Mouse (Mus musculus) hindbrain, embryonic 13.5 days (tissue): ENCODE measurements around the gene Olfr923. TPM values are rescaled to one million over a fixed set of nuclear protein-coding genes. Genes with fewer than 3 reads are reported as not detected.
"Not testable (repeated sequence)": the region's sequence is repeated elsewhere in the genome, so short reads cannot be mapped to it uniquely, and the experiment has no call there.

Source experiments
- ATAC-seq: fragments of 200-750 bp; cut with Nextera tagmentation; 2 replicates; pipeline ENCODE4 v1.8.0; 2017; ENCODE audit warnings: moderate TSS enrichment; ENCODE audit not compliant: low FRiP score
- H3K27ac ChIP-seq: fragments of 300-500 bp; sonication (generic); 2 replicates; pipeline ENCODE4 v1.5.1; 2015; ENCODE audit warnings: inconsistent platforms, mild to moderate bottlenecking, moderate library complexity
- H3K27me3 ChIP-seq: fragments of 300-500 bp; sonication (generic); 2 replicates; pipeline ENCODE4 v1.6.1; 2015; ENCODE audit warnings: mild to moderate bottlenecking, inconsistent platforms
- H3K36me3 ChIP-seq: fragments of 300-500 bp; sonication (generic); 2 replicates; pipeline ENCODE4 v1.6.1; 2015; ENCODE audit warnings: mild to moderate bottlenecking, inconsistent platforms
- H3K4me1 ChIP-seq: fragments of 300-500 bp; sonication (generic); replicated peaks from 2 replicates; pipeline ENCODE4 v1.6.1; 2015; ENCODE audit warnings: inconsistent platforms
- H3K4me2 ChIP-seq: fragments of 300-500 bp; sonication (generic); 2 replicates; pipeline ENCODE4 v1.6.1; 2015; ENCODE audit warnings: inconsistent platforms, mild to moderate bottlenecking, moderate library complexity
- H3K4me3 ChIP-seq: fragments of 300-500 bp; sonication (generic); 2 replicates; pipeline ENCODE4 v1.5.1; 2015; ENCODE audit warnings: mild to moderate bottlenecking, inconsistent platforms
- H3K9ac ChIP-seq: fragments of 300-500 bp; sonication (generic); 2 replicates; pipeline ENCODE4 v1.6.1; 2015; ENCODE audit warnings: mild to moderate bottlenecking, inconsistent platforms
- H3K9me3 ChIP-seq: fragments of 300-500 bp; sonication (generic); 2 replicates; pipeline ENCODE4 v1.6.1; 2016; ENCODE audit warnings: inconsistent platforms
- WGBS: fragments of 180-500 bp; shearing (Covaris S2); methylation state at CpG from one replicate; pipeline ENCODE4 v1.1.7; 2015; 5-methylcytosine and 5-hydroxymethylcytosine counted together
- polyA plus RNA-seq: library from polyadenylated mRNA; unstranded; fragments of >200 nt; fragmentation: Nextera tagmentation; extraction: Ambion mirVana; gene quantifications from 2 replicates; pipeline ENCODE4 v1.2.1, GENCODE M21; 2015

The Olfr923 gene
- not detected in 2 replicates for polyA plus RNA-seq

- Histone ChIP-seq H3K4me2 (no peak within 1 kb of the TSS), H3K27me3 (no peaks in the 10 kb centered on the region), H3K9ac (no peak within 1 kb of the TSS), H3K36me3 (no peaks in the 10 kb centered on the region), H3K4me3 (no peak within 1 kb of the TSS), H3K9me3 (no peaks in the 10 kb centered on the region), H3K27ac (no peak within 1 kb of the TSS), H3K4me1 (no peaks in the 10 kb centered on the region)
- no peak for ATAC-seq
- 87% methylated on average over 1 of the region's 1 CpGs for WGBS
These were observed at the start of gene Olfr923 for GRCm38 (mm10) chr9:38826245-38826644. Gene Olfr923, plus strand, starts transcription at chr9:38826545.

- Histone ChIP-seq H3K27ac (no peak overlapping the region), H3K9me3 (no peaks in the 10 kb centered on the region), H3K36me3 (no peaks in the 10 kb centered on the region), H3K4me3 (no peak overlapping the region), H3K9ac (no peak overlapping the region), H3K27me3 (no peaks in the 10 kb centered on the region), H3K4me1 (no peaks in the 10 kb centered on the region), H3K4me2 (no peak overlapping the region)
- no peak for ATAC-seq
- 88% methylated on average over 2 of the region's 2 CpGs for WGBS
These were observed 33.7 kb upstream of the Olfr923 start for GRCm38 (mm10) chr9:38792689-38793088.

DNA sequence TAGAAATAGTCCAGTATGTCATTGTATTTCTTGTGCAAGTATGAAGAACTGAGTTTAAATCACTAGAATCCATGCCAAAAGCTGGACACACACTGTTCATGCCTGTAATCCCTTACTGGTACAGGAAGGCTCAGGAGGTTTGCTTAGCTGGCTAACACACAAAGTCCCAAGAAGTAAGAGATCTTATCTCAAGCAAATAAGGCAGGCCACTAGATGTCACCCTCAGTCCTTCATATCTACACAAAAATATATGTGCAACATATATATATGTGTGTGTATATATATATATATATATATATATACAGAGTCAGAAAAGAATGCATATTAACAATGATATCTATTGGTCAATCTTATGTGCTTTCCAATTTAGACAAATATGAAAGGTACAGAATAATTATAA is 20.6 kb upstream of the Olfr923 start:
- ATAC-seq = no peak
- Histone ChIP-seq H3K9me3 (no peaks in the 10 kb centered on the region), H3K36me3 (no peaks in the 10 kb centered on the region), H3K4me2 (no peak overlapping the region), H3K4me1 (no peaks in the 10 kb centered on the region), H3K27me3 (no peaks in the 10 kb centered on the region), H3K9ac (no peak overlapping the region), H3K4me3 (no peak overlapping the region), H3K27ac (no peak overlapping the region)

DNA sequence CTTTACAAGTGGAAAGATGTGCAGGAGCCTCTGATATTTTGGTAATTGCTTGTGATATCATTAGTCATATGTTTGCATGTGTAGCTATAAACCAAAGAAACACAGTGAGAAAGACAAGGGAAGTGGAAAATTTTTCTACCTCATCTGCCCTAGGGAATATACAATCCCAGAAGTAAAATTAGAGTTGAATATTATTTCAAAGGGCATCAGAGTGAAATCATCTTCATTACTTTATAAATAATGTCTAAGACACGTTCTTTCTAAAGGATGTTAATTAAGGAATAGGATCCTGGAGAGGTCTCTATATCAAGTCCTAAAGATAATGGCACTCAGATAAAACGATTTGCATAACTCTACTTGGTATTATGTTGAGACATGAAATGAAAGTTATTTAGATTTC is 12.0 kb upstream of the Olfr923 start, which contains the start of gene Olfr922:
Gene Olfr922 (plus strand): TSS at position 301 of the 400 bp plus-strand sequence.
- H3K4me2 ChIP-seq = no peak within 1 kb of the TSS
- H3K36me3 ChIP-seq = no peaks in the 10 kb centered on the region
- no peak within 1 kb of the TSS for H3K9ac ChIP-seq
- H3K4me3 ChIP-seq = no peak within 1 kb of the TSS
- H3K27me3 ChIP-seq = no peaks in the 10 kb centered on the region
- no peak within 1 kb of the TSS for H3K27ac ChIP-seq
- ATAC-seq = no peak
- 79% methylated on average over 2 of the region's 2 CpGs for WGBS
- H3K4me1 ChIP-seq = no peaks in the 10 kb centered on the region
- H3K9me3 ChIP-seq = no peaks in the 10 kb centered on the region

GRCm38 (mm10) chr9:38815458-38815986 is 10.8 kb upstream of the Olfr923 start:
- Histone ChIP-seq H3K4me2 (no peak overlapping the region), H3K4me1 (no peaks in the 10 kb centered on the region), H3K36me3 (no peaks in the 10 kb centered on the region), H3K9me3 (no peaks in the 10 kb centered on the region), H3K4me3 (no peak overlapping the region), H3K9ac (no peak overlapping the region), H3K27me3 (no peaks in the 10 kb centered on the region), H3K27ac (no peak overlapping the region)
- WGBS = 83% methylated on average over 1 of the region's 1 CpGs
- ATAC-seq = no peak

DNA sequence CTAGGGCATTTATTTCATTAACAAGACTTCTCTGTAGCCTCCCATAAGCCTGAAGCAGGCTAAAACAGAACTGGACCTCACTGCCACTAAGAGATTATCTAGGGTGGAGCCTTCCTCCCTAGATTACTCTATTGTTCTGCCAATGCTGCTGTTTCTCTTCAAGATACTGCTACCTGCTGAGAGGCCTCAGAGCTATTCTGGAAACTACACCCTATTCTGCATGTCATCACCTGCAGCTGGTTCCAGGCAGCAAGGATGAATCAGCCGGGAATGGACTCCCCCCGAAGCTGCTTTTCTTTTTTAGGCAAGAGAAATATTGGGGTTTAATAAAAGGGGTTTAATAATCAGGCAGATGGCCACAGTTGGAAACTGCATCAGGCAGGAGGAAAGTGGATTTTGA is 6.7 kb downstream of the Olfr923 start:
- H3K27ac ChIP-seq = no peak overlapping the region
- H3K36me3 ChIP-seq = no peaks in the 10 kb centered on the region
- WGBS = 85% methylated on average over 2 of the region's 2 CpGs
- ATAC-seq = no peak
- no peak overlapping the region for H3K4me2 ChIP-seq
- no peaks in the 10 kb centered on the region for H3K27me3 ChIP-seq
- H3K9ac ChIP-seq = no peak overlapping the region
- H3K4me3 ChIP-seq = no peak overlapping the region
- H3K4me1 ChIP-seq = no peaks in the 10 kb centered on the region
- no peaks in the 10 kb centered on the region for H3K9me3 ChIP-seq

DNA sequence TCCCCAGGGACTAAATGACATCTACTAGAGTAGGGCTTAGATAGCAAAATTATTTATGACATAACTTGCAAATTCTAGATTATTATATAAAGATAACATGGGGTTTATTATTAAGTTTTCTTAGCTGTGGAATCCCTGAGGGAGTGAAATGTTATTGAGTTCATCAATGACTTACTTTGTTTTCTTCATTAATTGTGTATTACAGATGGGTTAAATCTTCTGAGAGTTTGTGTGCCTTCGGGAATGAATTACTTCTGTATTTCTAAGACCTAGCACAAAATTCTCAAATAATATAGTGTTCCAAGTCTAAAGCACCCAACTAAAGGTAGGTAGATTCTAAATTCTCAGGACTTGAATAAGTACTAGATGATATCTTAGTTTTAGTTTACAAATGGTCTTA is 17.8 kb downstream of the Olfr923 start, which contains the start of gene Olfr924:
Gene Olfr924 (plus strand): TSS at position 301 of the 400 bp plus-strand sequence.
- no peak for ATAC-seq
- 93% methylated on average over 1 of the region's 1 CpGs for WGBS
- no peaks in the 10 kb centered on the region for H3K36me3 ChIP-seq
- H3K4me1 ChIP-seq = no peaks in the 10 kb centered on the region
- H3K9me3 ChIP-seq = no peaks in the 10 kb centered on the region
- no peak within 1 kb of the TSS for H3K4me2 ChIP-seq
- H3K27me3 ChIP-seq = no peaks in the 10 kb centered on the region
- H3K4me3 ChIP-seq = no peak within 1 kb of the TSS
- H3K9ac ChIP-seq = no peak within 1 kb of the TSS
- no peak within 1 kb of the TSS for H3K27ac ChIP-seq

DNA sequence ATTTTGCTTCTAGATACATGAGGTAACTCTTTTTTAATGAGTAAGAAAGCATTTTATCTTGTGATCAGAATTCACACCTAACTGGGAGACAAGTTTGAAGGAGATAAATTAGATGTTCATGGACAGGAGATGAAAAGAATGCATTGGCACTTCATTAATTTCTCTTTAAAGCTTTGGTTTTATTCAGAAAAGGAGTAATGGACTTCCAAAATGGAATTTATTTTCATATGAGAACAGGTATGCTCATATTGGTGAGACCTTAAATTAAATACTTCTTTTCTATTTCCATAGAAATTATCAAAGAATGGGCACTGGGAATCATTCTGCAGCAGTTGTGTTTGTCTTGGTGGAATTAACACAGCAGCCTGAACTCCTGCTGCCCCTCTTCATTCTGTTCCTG is 28.4 kb downstream of the Olfr923 start, which contains the start of gene Olfr26:
Gene Olfr26 (plus strand): TSS at position 301 of the 400 bp plus-strand sequence.
- Histone ChIP-seq H3K27me3 (no peaks in the 10 kb centered on the region), H3K9me3 (no peaks in the 10 kb centered on the region), H3K4me3 (no peak within 1 kb of the TSS), H3K36me3 (no peaks in the 10 kb centered on the region), H3K4me1 (no peaks in the 10 kb centered on the region), H3K27ac (no peak within 1 kb of the TSS), H3K4me2 (no peak within 1 kb of the TSS), H3K9ac (no peak within 1 kb of the TSS)
- ATAC-seq = no peak

DNA sequence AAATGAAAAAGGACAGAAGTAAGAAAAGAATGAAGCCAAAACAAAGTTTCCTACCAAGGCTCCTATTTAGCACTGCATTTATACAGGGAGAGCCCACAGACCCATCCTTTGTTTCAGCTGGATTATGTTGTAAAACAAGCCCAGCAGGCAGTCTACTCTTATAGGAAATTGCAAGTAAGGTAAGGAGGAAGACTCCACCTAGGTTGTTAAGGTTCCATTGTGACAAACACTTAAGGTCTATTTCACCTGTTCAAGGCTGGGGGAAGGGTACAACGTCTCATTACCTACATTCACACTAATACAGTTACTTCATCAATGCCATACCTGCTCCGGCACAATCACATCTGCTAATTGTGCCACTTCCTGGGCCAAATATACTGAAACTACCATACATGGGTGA is 48.5 kb downstream of the Olfr923 start:
- not testable (repeated sequence) for H3K9me3 ChIP-seq, ATAC-seq, H3K27ac ChIP-seq, H3K9ac ChIP-seq, H3K27me3 ChIP-seq, H3K4me2 ChIP-seq, H3K36me3 ChIP-seq, H3K4me3 ChIP-seq, H3K4me1 ChIP-seq
- 57% methylated on average over 2 of the region's 2 CpGs for WGBS

DNA sequence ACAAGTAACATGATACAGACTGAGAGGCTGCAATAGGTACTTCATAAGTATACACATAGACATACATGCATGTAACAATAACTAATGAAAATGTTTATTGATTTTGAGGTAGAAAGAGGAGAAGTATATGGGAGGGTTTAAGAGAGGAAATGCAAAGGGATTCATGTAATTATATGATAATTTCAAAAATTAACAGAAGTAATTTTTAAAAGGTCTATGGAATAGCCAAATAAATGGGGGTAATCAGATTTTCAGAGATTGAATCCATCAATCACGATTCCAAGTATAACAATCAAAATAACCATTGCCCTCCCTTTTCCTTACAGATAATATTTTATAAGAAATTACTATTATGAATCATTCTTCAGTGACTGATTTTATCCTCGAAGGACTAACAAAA is 50.5 kb downstream of the Olfr923 start, which contains the start of gene Olfr926:
Gene Olfr926 (plus strand): TSS at position 301 of the 400 bp plus-strand sequence.
- Histone ChIP-seq H3K4me1 (no peaks in the 10 kb centered on the region), H3K27me3 (no peaks in the 10 kb centered on the region), H3K36me3 (no peaks in the 10 kb centered on the region), H3K9ac (no peak within 1 kb of the TSS), H3K27ac (no peak within 1 kb of the TSS), H3K4me3 (no peak within 1 kb of the TSS), H3K4me2 (no peak within 1 kb of the TSS), H3K9me3 (peaks cover 5% of the 10 kb centered on the region)
- no peak for ATAC-seq
- 89% methylated on average over 2 of the region's 2 CpGs for WGBS

Other genes starting within 250 kb of the Olfr923 start
- not detected in 2 replicates for gene Olfr912, start 246.4 kb upstream of the Olfr923 start, polyA plus RNA-seq
- gene Olfr913, start 233.8 kb upstream of the Olfr923 start, polyA plus RNA-seq = not detected in 2 replicates
- gene Olfr914, start 221.4 kb upstream of the Olfr923 start, polyA plus RNA-seq = not detected in 2 replicates
- not detected in 2 replicates for gene Olfr916, start 166.7 kb upstream of the Olfr923 start, polyA plus RNA-seq
- gene Olfr917, start 160.7 kb upstream of the Olfr923 start, polyA plus RNA-seq = not detected in 2 replicates
- gene Olfr918, start 151.9 kb upstream of the Olfr923 start, polyA plus RNA-seq = not detected in 2 replicates
- gene Olfr919, start 122.9 kb upstream of the Olfr923 start, polyA plus RNA-seq = not detected in 2 replicates
- 8.6 and 9.1 TPM in 2 replicates for gene Vwa5a, start 108.3 kb upstream of the Olfr923 start, polyA plus RNA-seq
- gene Olfr920, start 74.2 kb upstream of the Olfr923 start, polyA plus RNA-seq = not detected in 2 replicates
- gene Olfr921, start 53.5 kb upstream of the Olfr923 start, polyA plus RNA-seq = not detected in 2 replicates
- not detected in 2 replicates for gene Olfr922, start 11.9 kb upstream of the Olfr923 start, polyA plus RNA-seq
- gene Olfr924, start 17.9 kb downstream of the Olfr923 start, polyA plus RNA-seq = not detected in 2 replicates
- gene Olfr26, start 28.5 kb downstream of the Olfr923 start, polyA plus RNA-seq = not detected in 2 replicates
- not detected in 2 replicates for gene Olfr926, start 50.6 kb downstream of the Olfr923 start, polyA plus RNA-seq
- gene Olfr930, start 103.3 kb downstream of the Olfr923 start, polyA plus RNA-seq = not detected in 2 replicates
- gene Olfr933, start 145.8 kb downstream of the Olfr923 start, polyA plus RNA-seq = not detected in 2 replicates
- gene Olfr934, start 161.8 kb downstream of the Olfr923 start, polyA plus RNA-seq = not detected in 2 replicates
- gene Olfr935, start 173.1 kb downstream of the Olfr923 start, polyA plus RNA-seq = not detected in 2 replicates
- gene Olfr146, start 196.8 kb downstream of the Olfr923 start, polyA plus RNA-seq = not detected in 2 replicates
- gene Olfr937, start 238.4 kb downstream of the Olfr923 start, polyA plus RNA-seq = not detected in 2 replicates